Mouse (Mus musculus) left cerebral cortex, adult 18-20 months (tissue): ENCODE measurements around the gene 9930111J21Rik2. TPM values are rescaled to one million over a fixed set of nuclear protein-coding genes. Genes with fewer than 3 reads are reported as not detected.
"Not testable (repeated sequence)": the region's sequence is repeated elsewhere in the genome, so short reads cannot be mapped to it uniquely, and the experiment has no call there.

Experiments used
- DNase-seq, 2 experiments: peaks; one replicate each; pipeline ENCODE4 v3.0.0; 2021 to 2022; ENCODE audit warnings: low spot score in 2 of 2, mixed read lengths in 1 of 2
- total RNA-seq, 2 experiments: library from RNA; stranded (reverse); gene quantifications; 2 replicates each; pipeline ENCODE4 v1.2.3; 2021

The 9930111J21Rik2 gene
- total RNA-seq, 2 experiments from 2014 or later: 0.94 to 1.6 TPM

GRCm38 (mm10) chr11:48978240-48978939, 72.7 kb downstream of the 9930111J21Rik2 start, which contains the start of gene Olfr56:
Gene Olfr56, plus strand, starts transcription at chr11:48978889.
- DNase-seq: not testable (repeated sequence)

GRCm38 (mm10) chr11:48974686-48975085, 76.4 kb downstream of the 9930111J21Rik2 start:
- not testable (repeated sequence) for DNase-seq

Other genes with a start within 250 kb of the 9930111J21Rik2 start
- gene Trim41, start 233.9 kb downstream of the 9930111J21Rik2 start, total RNA-seq: 10 to 100 TPM; 57.1 to 60.2 TPM
- 1 to 10 TPM; 2.3 to 3.7 TPM for gene Trim7, start 225.1 kb downstream of the 9930111J21Rik2 start, total RNA-seq
- 1 to 10 TPM; 1.7 to 3.0 TPM for gene Gm12184, start 224.6 kb downstream of the 9930111J21Rik2 start, total RNA-seq
- gene Irgm1, start 179.6 kb downstream of the 9930111J21Rik2 start, total RNA-seq: 1 to 10 TPM; 7.0 to 7.7 TPM
- gene Gm5431, start 149.0 kb downstream of the 9930111J21Rik2 start, total RNA-seq: under 1 TPM in 1 of 2 experiments, not detected in 1; 0.49 TPM
- gene Psme2b, start 105.1 kb downstream of the 9930111J21Rik2 start, total RNA-seq: 1 to 10 TPM; 1.9 to 2.8 TPM
- not detected for gene Olfr56, start 72.4 kb downstream of the 9930111J21Rik2 start, total RNA-seq
- 1 to 10 TPM in 1 of 2 experiments, under 1 TPM in 1; 0.91 to 1.5 TPM for gene 9930111J21Rik1, start 71.8 kb downstream of the 9930111J21Rik2 start, total RNA-seq
- under 1 TPM; 0.16 to 0.37 TPM for gene Gm12185, start 59.0 kb downstream of the 9930111J21Rik2 start, total RNA-seq
- under 1 TPM in 1 of 2 experiments, not detected in 1; 0.81 TPM for gene Tgtp1, start 57.1 kb downstream of the 9930111J21Rik2 start, total RNA-seq
- under 1 TPM; 0.47 to 0.65 TPM for gene Tgtp2, start 13.0 kb upstream of the 9930111J21Rik2 start, total RNA-seq
- gene Ifi47, start 25.3 kb upstream of the 9930111J21Rik2 start, total RNA-seq: 1 to 10 TPM; 1.0 to 1.4 TPM
- not detected for gene Olfr1396, start 63.6 kb upstream of the 9930111J21Rik2 start, total RNA-seq
- not detected for gene Olfr1395, start 91.0 kb upstream of the 9930111J21Rik2 start, total RNA-seq
- gene Olfr1394, start 103.1 kb upstream of the 9930111J21Rik2 start, total RNA-seq: not detected
- not detected for gene Btnl9, start 135.9 kb upstream of the 9930111J21Rik2 start, total RNA-seq
- gene Zfp62, start 152.1 kb upstream of the 9930111J21Rik2 start, total RNA-seq: 10 to 100 TPM; 68.9 to 78.9 TPM
- 10 to 100 TPM; 67.9 to 77.0 TPM for gene Mgat1, start 192.9 kb upstream of the 9930111J21Rik2 start, total RNA-seq
- under 1 TPM; 0.23 to 0.37 TPM for gene Olfr1393, start 227.1 kb upstream of the 9930111J21Rik2 start, total RNA-seq
- not detected for gene Olfr1392, start 234.0 kb upstream of the 9930111J21Rik2 start, total RNA-seq